Mouse (Mus musculus): ENCODE measurements around the gene Mfsd12. TPM values are rescaled to one million over a fixed set of nuclear protein-coding genes. Genes with fewer than 3 reads are reported as not detected.

Gene Mfsd12
- polyA plus RNA-seq, 1 experiment: 23.4 TPM

DNA sequence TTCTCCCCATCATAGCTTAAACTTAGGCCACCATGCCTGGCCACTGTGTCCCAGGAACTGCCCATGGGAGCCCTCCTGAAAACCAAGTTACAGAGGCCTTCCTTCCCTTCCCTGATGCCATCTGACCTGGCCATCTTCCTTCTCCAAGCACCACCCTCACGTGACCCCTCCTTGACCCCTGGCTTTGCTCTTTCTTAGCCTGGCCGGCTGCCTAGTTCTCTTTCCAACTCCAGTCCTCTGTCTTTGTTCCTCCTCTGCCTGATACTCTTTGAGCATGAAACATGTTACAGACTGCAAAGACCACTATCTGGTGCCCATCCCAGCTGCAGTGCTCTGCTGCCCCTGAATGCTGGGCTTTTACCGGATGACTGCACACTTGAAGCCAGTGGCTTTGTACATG is 32.1 kb downstream of the Mfsd12 start:
- TF ChIP-seq POLR2A (IDR thresholded peaks at IDR 0.05; ENCODE audit: low read depth, low read length) (no peak), CTCF (conservative IDR thresholded peaks at IDR 0.05; ENCODE audit: insufficient read depth, insufficient read length, low read depth, low read length) (no peak)
- DNase-seq: peak; percentile 78
- Histone ChIP-seq H3K27ac (ENCODE audit: insufficient read depth, low read depth, low read length) (no peak overlapping the region), H3K27me3 (replicated peaks; ENCODE audit: control insufficient read depth, insufficient read depth, low read length) (no peaks in the 10 kb centered on the region), H3K4me3 (ENCODE audit: insufficient read depth, low read depth, low read length) (no peak overlapping the region), H3K4me1 (ENCODE audit: control insufficient read depth, insufficient read depth, low read length) (peaks cover 25% of the 10 kb centered on the region; the same call in 1 of the 2 replicates), H3K36me3 (ENCODE audit: control insufficient read depth, insufficient read depth, low read length) (no peaks in the 10 kb centered on the region)
- 24% methylated on average over 3 of the region's 3 CpGs for WGBS

- H3K4me3 ChIP-seq (ENCODE audit: insufficient read depth, low read depth, low read length): no peak overlapping the region
- no peaks in the 10 kb centered on the region for H3K36me3 ChIP-seq (ENCODE audit: control insufficient read depth, insufficient read depth, low read length)
- peak; percentile 81 for DNase-seq
- WGBS: 48% methylated on average over 23 of the region's 23 CpGs
- H3K27me3 ChIP-seq (replicated peaks; ENCODE audit: control insufficient read depth, insufficient read depth, low read length): no peaks in the 10 kb centered on the region
- peaks cover 23% of the 10 kb centered on the region; the same call in 1 of the 2 replicates for H3K4me1 ChIP-seq (ENCODE audit: control insufficient read depth, insufficient read depth, low read length)
- no peak overlapping the region for H3K27ac ChIP-seq (ENCODE audit: insufficient read depth, low read depth, low read length)
- no peak for TF ChIP-seq POLR2A (IDR thresholded peaks at IDR 0.05; ENCODE audit: low read depth, low read length)
- TF ChIP-seq CTCF (conservative IDR thresholded peaks at IDR 0.05; ENCODE audit: insufficient read depth, insufficient read length, low read depth, low read length): peak; percentile 91
Observed at GRCm38 (mm10) chr10:81389801-81390677, 32.7 kb downstream of the Mfsd12 start.

DNA sequence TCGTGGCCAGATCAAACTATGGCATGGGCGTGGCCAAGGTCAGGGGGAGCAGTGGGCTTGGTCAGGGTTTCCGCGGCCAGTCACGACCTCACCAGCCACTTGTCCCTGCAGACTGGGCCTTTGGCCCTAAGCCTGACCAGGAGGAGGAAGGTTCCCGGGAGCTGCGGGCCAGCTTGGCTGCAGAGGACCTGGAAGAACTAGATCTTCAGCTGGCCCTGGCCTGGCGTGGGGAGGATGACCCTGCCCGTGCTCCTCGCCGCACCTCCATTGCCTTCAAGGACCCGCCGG is 33.3 kb downstream of the Mfsd12 start:
- no peaks in the 10 kb centered on the region for H3K36me3 ChIP-seq (ENCODE audit: control insufficient read depth, insufficient read depth, low read length)
- no peak overlapping the region for H3K4me3 ChIP-seq (ENCODE audit: insufficient read depth, low read depth, low read length)
- H3K4me1 ChIP-seq (ENCODE audit: control insufficient read depth, insufficient read depth, low read length): peaks cover 18% of the 10 kb centered on the region; the same call in 1 of the 2 replicates
- 88% methylated on average over 13 of the region's 13 CpGs for WGBS
- no peaks in the 10 kb centered on the region for H3K27me3 ChIP-seq (replicated peaks; ENCODE audit: control insufficient read depth, insufficient read depth, low read length)
- no peak for DNase-seq
- no peak for TF ChIP-seq POLR2A (IDR thresholded peaks at IDR 0.05; ENCODE audit: low read depth, low read length)
- TF ChIP-seq CTCF (conservative IDR thresholded peaks at IDR 0.05; ENCODE audit: insufficient read depth, insufficient read length, low read depth, low read length): no peak
- H3K27ac ChIP-seq (ENCODE audit: insufficient read depth, low read depth, low read length): no peak overlapping the region

- no peak for DNase-seq
- H3K4me1 ChIP-seq (ENCODE audit: control insufficient read depth, insufficient read depth, low read length): peaks cover 18% of the 10 kb centered on the region; the same call in 1 of the 2 replicates
- H3K27me3 ChIP-seq (replicated peaks; ENCODE audit: control insufficient read depth, insufficient read depth, low read length): no peaks in the 10 kb centered on the region
- H3K27ac ChIP-seq (ENCODE audit: insufficient read depth, low read depth, low read length): peak overlapping the region; percentile 8; the same call in 1 of the 2 replicates
- no peak for TF ChIP-seq POLR2A (IDR thresholded peaks at IDR 0.05; ENCODE audit: low read depth, low read length)
- TF ChIP-seq CTCF (conservative IDR thresholded peaks at IDR 0.05; ENCODE audit: insufficient read depth, insufficient read length, low read depth, low read length): no peak
- no peak overlapping the region for H3K4me3 ChIP-seq (ENCODE audit: insufficient read depth, low read depth, low read length)
- WGBS: 61% methylated on average over 6 of the region's 6 CpGs
- H3K36me3 ChIP-seq (ENCODE audit: control insufficient read depth, insufficient read depth, low read length): no peaks in the 10 kb centered on the region
Observed at GRCm38 (mm10) chr10:81392270-81392669, 35.0 kb downstream of the Mfsd12 start.

DNA sequence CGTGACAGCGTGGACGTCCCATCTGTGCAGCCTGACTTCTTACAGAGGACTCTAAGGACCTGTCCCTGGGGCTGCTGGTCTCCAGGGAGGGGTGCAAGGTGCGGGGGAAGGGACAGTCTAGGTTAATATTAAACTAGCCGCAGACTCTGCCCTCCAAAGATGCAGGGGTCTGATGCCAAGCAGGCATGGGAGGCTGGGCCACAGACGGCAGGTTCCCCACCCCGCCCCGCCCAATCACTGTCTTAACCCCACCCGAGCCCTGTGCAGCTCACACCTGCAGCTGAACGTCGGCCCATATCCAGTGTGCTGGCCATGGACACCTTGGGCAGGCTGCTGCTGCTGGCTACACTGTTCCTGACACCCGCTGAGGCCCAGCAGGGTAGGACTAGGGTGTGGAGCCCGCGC is 35.5 kb downstream of the Mfsd12 start, which contains the start of gene Smim24:
TSS of gene Smim24 (plus strand) at position 271 of the 405 bp plus-strand sequence.
- DNase-seq: peak; percentile 90
- WGBS: 30% methylated on average over 14 of the region's 14 CpGs
- Histone ChIP-seq H3K27ac (ENCODE audit: insufficient read depth, low read depth, low read length) (peak within 1 kb of the TSS; percentile 57), H3K4me1 (ENCODE audit: control insufficient read depth, insufficient read depth, low read length) (peaks cover 18% of the 10 kb centered on the region; the same call in 1 of the 2 replicates), H3K36me3 (ENCODE audit: control insufficient read depth, insufficient read depth, low read length) (no peaks in the 10 kb centered on the region), H3K4me3 (ENCODE audit: insufficient read depth, low read depth, low read length) (peak within 1 kb of the TSS; percentile 44), H3K27me3 (replicated peaks; ENCODE audit: control insufficient read depth, insufficient read depth, low read length) (no peaks in the 10 kb centered on the region)
- TF ChIP-seq CTCF (conservative IDR thresholded peaks at IDR 0.05; ENCODE audit: insufficient read depth, insufficient read length, low read depth, low read length): no peak
- no peak for TF ChIP-seq POLR2A (IDR thresholded peaks at IDR 0.05; ENCODE audit: low read depth, low read length)

DNA sequence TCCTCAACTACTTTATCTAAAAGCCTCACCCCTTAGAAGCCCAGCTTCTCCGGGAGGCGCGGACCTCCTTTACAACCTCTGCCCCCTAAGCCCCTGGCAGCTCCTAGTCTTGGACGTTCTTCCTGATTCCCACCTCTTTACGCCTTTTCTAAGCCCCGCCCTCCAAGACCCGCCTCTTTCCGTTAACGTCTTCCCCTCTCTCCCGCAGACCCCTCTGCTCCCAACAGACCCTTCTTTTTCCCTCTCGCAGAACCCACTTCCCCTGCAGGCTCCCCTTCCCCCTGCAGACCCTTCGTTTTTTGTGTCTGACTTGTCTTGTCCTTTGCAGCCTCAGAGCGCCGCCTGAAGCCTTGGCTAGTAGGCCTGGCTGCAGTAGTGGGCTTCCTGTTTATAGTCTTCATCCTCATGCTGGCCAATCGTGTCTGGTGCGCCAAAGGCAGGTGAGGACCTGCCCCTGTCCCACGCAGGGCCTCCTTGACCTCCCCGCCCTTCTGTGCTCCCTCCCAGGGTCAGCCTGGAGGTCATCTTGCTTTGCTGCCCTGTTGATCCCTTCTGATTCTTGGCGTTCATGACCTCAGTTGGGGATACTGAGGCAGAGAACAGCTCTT is 36.3 kb downstream of the Mfsd12 start:
- no peak for TF ChIP-seq POLR2A (IDR thresholded peaks at IDR 0.05; ENCODE audit: low read depth, low read length)
- no peak for TF ChIP-seq CTCF (conservative IDR thresholded peaks at IDR 0.05; ENCODE audit: insufficient read depth, insufficient read length, low read depth, low read length)
- WGBS: 7% methylated on average over 19 of the region's 19 CpGs
- Histone ChIP-seq H3K27ac (ENCODE audit: insufficient read depth, low read depth, low read length) (peak overlapping the region; percentile 29; the same call in 1 of the 2 replicates), H3K4me3 (ENCODE audit: insufficient read depth, low read depth, low read length) (peak overlapping the region; percentile 44), H3K36me3 (ENCODE audit: control insufficient read depth, insufficient read depth, low read length) (no peaks in the 10 kb centered on the region), H3K27me3 (replicated peaks; ENCODE audit: control insufficient read depth, insufficient read depth, low read length) (no peaks in the 10 kb centered on the region), H3K4me1 (ENCODE audit: control insufficient read depth, insufficient read depth, low read length) (peaks cover 18% of the 10 kb centered on the region; the same call in 1 of the 2 replicates)
- DNase-seq: peak; percentile 62

GRCm38 (mm10) chr10:81395127-81395526 is 37.8 kb downstream of the Mfsd12 start:
- no peak overlapping the region for H3K27ac ChIP-seq (ENCODE audit: insufficient read depth, low read depth, low read length)
- peak; percentile 71 for DNase-seq
- H3K4me1 ChIP-seq (ENCODE audit: control insufficient read depth, insufficient read depth, low read length): peaks cover 14% of the 10 kb centered on the region; the same call in 1 of the 2 replicates
- H3K36me3 ChIP-seq (ENCODE audit: control insufficient read depth, insufficient read depth, low read length): peaks cover 2% of the 10 kb centered on the region
- H3K27me3 ChIP-seq (replicated peaks; ENCODE audit: control insufficient read depth, insufficient read depth, low read length): no peaks in the 10 kb centered on the region
- TF ChIP-seq POLR2A (IDR thresholded peaks at IDR 0.05; ENCODE audit: low read depth, low read length): no peak
- TF ChIP-seq CTCF (conservative IDR thresholded peaks at IDR 0.05; ENCODE audit: insufficient read depth, insufficient read length, low read depth, low read length): peak; percentile 86
- no peak overlapping the region for H3K4me3 ChIP-seq (ENCODE audit: insufficient read depth, low read depth, low read length)
- 18% methylated on average over 5 of the region's 5 CpGs for whole genome bisulfite sequencing

Measured in kidney, adult 2 months (tissue).